Mouse (Mus musculus) layer of hippocampus, adult 9-11 months (tissue): ENCODE data around the gene Tcam1.

Source experiments
- DNase-seq: peaks from one replicate; pipeline ENCODE4 v3.0.0; 2022

Gene Tcam1

GRCm38 (mm10) chr11:106273811-106274210 is 2.7 kb upstream of the Tcam1 start:
- DNase-seq = no peak

- no peak for DNase-seq
Measured at GRCm38 (mm10) chr11:106274374-106274773, 2.1 kb upstream of the Tcam1 start.

GRCm38 (mm10) chr11:106274971-106275411 is 1.5 kb upstream of the Tcam1 start:
- DNase-seq = no peak

GRCm38 (mm10) chr11:106282452-106282851 is 6.0 kb downstream of the Tcam1 start:
- no peak for DNase-seq

GRCm38 (mm10) chr11:106283371-106283770 is 6.9 kb downstream of the Tcam1 start:
- no peak for DNase-seq

GRCm38 (mm10) chr11:106284126-106284525 is 7.7 kb downstream of the Tcam1 start:
- no peak for DNase-seq

- no peak for DNase-seq
Measured at GRCm38 (mm10) chr11:106286206-106286605, 9.7 kb downstream of the Tcam1 start.

GRCm38 (mm10) chr11:106286987-106287386 is 10.5 kb downstream of the Tcam1 start:
- no peak for DNase-seq

GRCm38 (mm10) chr11:106289369-106289768 is 12.9 kb downstream of the Tcam1 start:
- no peak for DNase-seq

- no peak for DNase-seq
Measured at GRCm38 (mm10) chr11:106290376-106290775, 13.9 kb downstream of the Tcam1 start.

GRCm38 (mm10) chr11:106291861-106292260 is 15.4 kb downstream of the Tcam1 start:
- no peak for DNase-seq

- no peak for DNase-seq
Measured at GRCm38 (mm10) chr11:106301765-106302164, 25.3 kb downstream of the Tcam1 start, which contains the start of gene Gh. TSS of gene Gh (minus strand) at chr11:106301865.

- DNase-seq = no peak
Measured at GRCm38 (mm10) chr11:106302634-106303033, 26.2 kb downstream of the Tcam1 start.

GRCm38 (mm10) chr11:106305348-106306064 is 29.0 kb downstream of the Tcam1 start:
- no peak for DNase-seq

- no peak for DNase-seq
Measured at GRCm38 (mm10) chr11:106306065-106306385, 29.6 kb downstream of the Tcam1 start.

- no peak for DNase-seq
Measured at GRCm38 (mm10) chr11:106306758-106307157, 30.3 kb downstream of the Tcam1 start.

GRCm38 (mm10) chr11:106307432-106307831 is 31.0 kb downstream of the Tcam1 start:
- DNase-seq = no peak

GRCm38 (mm10) chr11:106308162-106308561 is 31.7 kb downstream of the Tcam1 start:
- no peak for DNase-seq

- no peak for DNase-seq
Measured at GRCm38 (mm10) chr11:106310123-106310522, 33.7 kb downstream of the Tcam1 start.

GRCm38 (mm10) chr11:106313533-106313932 is 37.1 kb downstream of the Tcam1 start:
- DNase-seq = no peak

- no peak for DNase-seq
Measured at GRCm38 (mm10) chr11:106314333-106314812, 37.9 kb downstream of the Tcam1 start, which contains the start of gene Cd79b. TSS of gene Cd79b (minus strand) at chr11:106314762.

- DNase-seq = no peak
Measured at GRCm38 (mm10) chr11:106316416-106316815, 39.9 kb downstream of the Tcam1 start.

- no peak for DNase-seq
Measured at GRCm38 (mm10) chr11:106317801-106318200, 41.3 kb downstream of the Tcam1 start.

- DNase-seq = no peak
Measured at GRCm38 (mm10) chr11:106318406-106319366, 42.2 kb downstream of the Tcam1 start.
